Comparison of ENCODE assay signal across 13 mouse cellular contexts in genomic region chr6:100258278-100258677, GRCm38 (mm10).
"Had no signal": no experiment of that assay in that cellular context is flagged by ENCODE, and none has a peak within 500 bp of the region (broad histone marks: within the 10 kb centered on the region; RNA-seq: fewer than 3 reads in every experiment).

No protein-coding gene starts in this region.

- H3K9ac ChIP-seq: intestine, embryonic 15.5 days; neural tube, embryonic 13.5 days had no signal

- H3K4me2 ChIP-seq: intestine, embryonic 15.5 days; midbrain, embryonic 11.5 days; neural tube, embryonic 13.5 days had no signal

- H3K27me3 ChIP-seq: intestine, embryonic 15.5 days; neural tube, embryonic 13.5 days had no signal

- ATAC-seq: intestine, embryonic 15.5 days; lung, postnatal 0 days; midbrain, embryonic 16.5 days had no signal

- H3K9me3 ChIP-seq: intestine, embryonic 15.5 days; limb, embryonic 10.5 days; neural tube, embryonic 13.5 days had no signal

- DNase-seq: kidney, adult 18-20 months; kidney, postnatal 10 days; kidney, postnatal 4 days; lung, adult 2 months; right cerebral cortex, adult 18-20 months; right cerebral cortex, postnatal 25 days had no signal

- H3K4me3 ChIP-seq: intestine, embryonic 15.5 days; layer of hippocampus, adult 2 months; limb, embryonic 10.5 days; neural tube, embryonic 13.5 days had no signal

- H3K36me3 ChIP-seq: intestine, embryonic 15.5 days; limb, embryonic 10.5 days; neural tube, embryonic 13.5 days had no signal

- H3K27ac ChIP-seq: intestine, embryonic 15.5 days; layer of hippocampus, adult 2 months; limb, embryonic 10.5 days; neural tube, embryonic 13.5 days had no signal
